Mouse (Mus musculus): ENCODE data around the gene Chrna5. TPM values are rescaled to one million over a fixed set of nuclear protein-coding genes. Genes with fewer than 3 reads are reported as not detected.

The Chrna5 gene
- polyA plus RNA-seq, 1 experiment from 2014 or later: 0.97 TPM

DNA sequence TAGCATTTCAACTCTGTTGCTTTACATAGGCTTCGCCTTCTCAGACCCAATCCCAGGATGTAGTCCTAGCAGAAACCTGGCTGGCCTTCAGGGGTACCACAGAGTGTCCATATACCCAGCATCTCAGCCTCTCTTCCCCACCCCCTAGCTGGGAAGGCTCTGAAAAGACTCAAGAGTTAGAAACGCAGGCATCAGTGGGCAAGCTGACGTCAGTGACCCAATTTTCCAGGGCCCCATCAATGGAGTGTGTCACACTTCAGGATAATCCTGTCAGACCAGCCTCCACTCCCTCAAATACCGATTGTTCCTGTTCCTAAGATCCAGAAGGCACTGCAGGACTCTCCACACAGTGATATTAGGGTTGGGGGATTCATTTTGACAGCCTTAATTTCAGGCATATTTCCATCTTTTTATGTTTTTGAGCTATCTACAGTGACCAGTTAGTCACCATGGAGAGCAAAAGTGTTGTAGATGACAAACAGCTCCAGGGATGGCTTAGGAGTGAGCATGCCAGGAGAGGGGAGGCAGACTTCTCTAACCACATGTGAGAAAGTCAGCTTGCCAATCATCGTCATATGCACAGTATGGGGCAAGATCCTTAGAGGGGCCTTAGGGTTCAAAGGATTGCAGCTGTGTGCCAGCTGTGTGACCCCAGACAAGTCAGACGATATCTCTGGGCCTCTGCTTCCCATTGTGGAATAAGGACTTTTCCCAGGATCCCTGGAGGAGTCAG lies 50.9 kb downstream of the Chrna5 start:
- 62% methylated on average over 6 of the region's 6 CpGs for WGBS
- DNase-seq (ENCODE audit: low spot score) (no peak), ATAC-seq (replicated peaks; ENCODE audit: low FRiP score, low read depth) (no peak)
- no peak for TF ChIP-seq CTCF (IDR thresholded peaks at IDR 0.05; ENCODE audit: low read depth)
- Histone ChIP-seq H3K27ac (no peak overlapping the region), H3K9me3 (replicated peaks; ENCODE audit: low read length) (no peaks in the 10 kb centered on the region), H3K4me3 (replicated peaks; ENCODE audit: low read depth, low read length) (no peak overlapping the region), H3K9ac (ENCODE audit: low read depth, low read length) (no peak overlapping the region), H3K4me2 (ENCODE audit: low read length) (no peak overlapping the region), H3K4me1 (replicated peaks; ENCODE audit: insufficient read depth, low read length) (no peaks in the 10 kb centered on the region), H3K36me3 (ENCODE audit: insufficient read depth, low read length) (no peaks in the 10 kb centered on the region), H3K27me3 (ENCODE audit: insufficient read depth, low read length) (peaks cover 8% of the 10 kb centered on the region; the same call in 1 of the 2 replicates)

DNA sequence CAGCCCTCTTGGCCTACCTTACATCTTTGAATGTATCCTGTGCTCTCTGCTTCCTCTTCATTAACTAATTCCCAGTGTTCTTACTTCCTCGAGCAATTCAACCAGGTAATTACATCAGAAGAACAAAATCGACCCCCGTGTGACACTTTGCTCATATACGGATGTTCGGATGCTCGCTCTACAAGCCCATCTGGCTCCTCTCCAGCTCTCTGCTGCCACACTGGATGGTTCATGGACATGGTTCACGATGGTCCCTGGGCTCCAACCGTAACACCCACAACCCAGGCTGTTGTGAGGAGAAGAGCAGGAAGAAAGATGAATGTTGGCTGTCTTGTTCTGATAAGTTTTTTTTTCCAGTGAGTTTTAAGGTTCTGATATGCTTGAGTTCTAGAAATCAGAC lies 58.3 kb downstream of the Chrna5 start:
- no peaks in the 10 kb centered on the region for H3K4me1 ChIP-seq (replicated peaks; ENCODE audit: insufficient read depth, low read length)
- ATAC-seq (replicated peaks; ENCODE audit: low FRiP score, low read depth) (no peak), DNase-seq (ENCODE audit: low spot score) (no peak)
- 69% methylated on average over 8 of the region's 8 CpGs for WGBS
- no peaks in the 10 kb centered on the region for H3K9me3 ChIP-seq (replicated peaks; ENCODE audit: low read length)
- H3K36me3 ChIP-seq (ENCODE audit: insufficient read depth, low read length): no peaks in the 10 kb centered on the region
- H3K27me3 ChIP-seq (ENCODE audit: insufficient read depth, low read length): no peaks in the 10 kb centered on the region
- no peak overlapping the region for H3K4me2 ChIP-seq (ENCODE audit: low read length)
- H3K4me3 ChIP-seq (replicated peaks; ENCODE audit: low read depth, low read length): no peak overlapping the region
- H3K27ac ChIP-seq: no peak overlapping the region
- no peak for TF ChIP-seq CTCF (IDR thresholded peaks at IDR 0.05; ENCODE audit: low read depth)
- H3K9ac ChIP-seq (ENCODE audit: low read depth, low read length): no peak overlapping the region

DNA sequence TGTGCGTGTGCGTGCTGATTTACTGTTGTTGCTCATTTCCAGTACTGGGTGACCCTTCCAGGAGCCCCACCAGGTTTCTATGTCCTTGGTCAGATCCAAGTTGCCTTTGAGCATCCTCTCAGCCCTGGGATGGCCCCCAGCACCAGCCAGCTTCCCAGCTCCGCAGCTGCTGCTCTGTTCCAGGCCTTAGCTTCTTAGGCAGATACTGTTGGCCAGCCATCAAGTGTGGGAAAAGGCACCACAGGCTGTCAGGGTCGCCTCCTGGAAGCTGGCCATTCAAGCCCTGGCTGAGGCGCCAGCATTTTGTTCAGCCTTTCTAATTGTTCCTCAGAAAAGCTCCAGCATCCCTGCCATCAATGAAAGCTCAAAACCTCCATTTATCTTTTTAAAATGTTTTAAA lies 59.3 kb downstream of the Chrna5 start:
- H3K9me3 ChIP-seq (replicated peaks; ENCODE audit: low read length): no peaks in the 10 kb centered on the region
- H3K4me1 ChIP-seq (replicated peaks; ENCODE audit: insufficient read depth, low read length): no peaks in the 10 kb centered on the region; the same call in 1 of the 2 replicates
- no peak for ATAC-seq (replicated peaks; ENCODE audit: low FRiP score, low read depth)
- no peaks in the 10 kb centered on the region for H3K27me3 ChIP-seq (ENCODE audit: insufficient read depth, low read length)
- DNase-seq (ENCODE audit: low spot score): no peak
- H3K27ac ChIP-seq: no peak overlapping the region
- H3K36me3 ChIP-seq (ENCODE audit: insufficient read depth, low read length): no peaks in the 10 kb centered on the region
- no peak overlapping the region for H3K4me2 ChIP-seq (ENCODE audit: low read length)
- no peak for TF ChIP-seq CTCF (IDR thresholded peaks at IDR 0.05; ENCODE audit: low read depth)
- no peak overlapping the region for H3K9ac ChIP-seq (ENCODE audit: low read depth, low read length)
- H3K4me3 ChIP-seq (replicated peaks; ENCODE audit: low read depth, low read length): no peak overlapping the region
- 70% methylated on average over 5 of the region's 5 CpGs for WGBS

DNA sequence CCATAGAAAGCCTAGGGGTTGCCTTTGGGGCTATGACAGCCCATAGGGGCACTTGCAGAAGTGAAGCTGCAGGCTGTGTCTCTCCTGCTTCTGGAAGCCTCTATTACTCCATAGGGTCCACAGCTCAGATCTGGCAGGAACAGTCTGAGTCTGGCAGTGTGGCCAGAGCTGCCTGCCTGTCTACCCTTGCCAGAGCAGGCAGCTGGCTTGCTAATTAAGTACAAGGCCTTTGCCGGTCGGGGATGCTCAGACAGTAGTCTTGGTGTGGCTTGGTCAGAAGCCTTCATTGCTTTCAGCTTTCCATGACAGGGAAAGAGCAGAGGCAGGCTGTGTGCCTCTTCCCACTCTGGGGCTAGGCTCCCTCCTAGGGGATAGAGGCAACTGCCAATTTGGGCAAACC lies 60.7 kb downstream of the Chrna5 start:
- WGBS: 49% methylated on average over 2 of the region's 2 CpGs
- Histone ChIP-seq H3K4me3 (replicated peaks; ENCODE audit: low read depth, low read length) (no peak overlapping the region), H3K27ac (no peak overlapping the region), H3K27me3 (ENCODE audit: insufficient read depth, low read length) (no peaks in the 10 kb centered on the region), H3K36me3 (ENCODE audit: insufficient read depth, low read length) (no peaks in the 10 kb centered on the region), H3K9me3 (replicated peaks; ENCODE audit: low read length) (no peaks in the 10 kb centered on the region), H3K4me1 (replicated peaks; ENCODE audit: insufficient read depth, low read length) (no peaks in the 10 kb centered on the region; the same call in 1 of the 2 replicates), H3K4me2 (ENCODE audit: low read length) (no peak overlapping the region), H3K9ac (ENCODE audit: low read depth, low read length) (no peak overlapping the region)
- ATAC-seq (replicated peaks; ENCODE audit: low FRiP score, low read depth): no peak
- DNase-seq (ENCODE audit: low spot score): no peak
- TF ChIP-seq CTCF (IDR thresholded peaks at IDR 0.05; ENCODE audit: low read depth): no peak

DNA sequence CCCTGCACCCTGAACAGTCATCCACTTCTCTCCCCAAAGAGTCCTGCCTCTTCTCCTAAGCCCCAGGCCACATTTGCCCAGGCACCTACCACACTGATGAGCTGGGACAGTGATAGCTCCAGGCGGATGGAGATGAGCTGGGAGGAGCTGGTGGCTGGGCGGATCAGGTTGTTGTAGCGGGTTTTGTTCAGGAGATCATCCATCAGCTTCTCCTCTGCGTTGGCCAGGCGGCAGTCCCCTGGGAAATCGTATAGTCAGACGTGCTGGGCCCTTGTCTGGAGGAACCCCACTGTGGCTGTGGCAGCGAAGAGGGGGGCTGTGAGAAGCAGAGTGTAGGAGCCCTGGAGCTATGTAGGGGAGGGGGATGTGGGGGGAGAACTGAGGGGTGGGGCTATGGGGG lies 63.0 kb downstream of the Chrna5 start:
- Histone ChIP-seq H3K4me2 (ENCODE audit: low read length) (no peak overlapping the region), H3K9me3 (replicated peaks; ENCODE audit: low read length) (no peaks in the 10 kb centered on the region), H3K4me3 (replicated peaks; ENCODE audit: low read depth, low read length) (no peak overlapping the region), H3K27ac (no peak overlapping the region), H3K9ac (ENCODE audit: low read depth, low read length) (no peak overlapping the region), H3K4me1 (replicated peaks; ENCODE audit: insufficient read depth, low read length) (no peaks in the 10 kb centered on the region; the same call in 1 of the 2 replicates), H3K27me3 (ENCODE audit: insufficient read depth, low read length) (no peaks in the 10 kb centered on the region), H3K36me3 (ENCODE audit: insufficient read depth, low read length) (no peaks in the 10 kb centered on the region)
- WGBS: 18% methylated on average over 8 of the region's 8 CpGs
- ATAC-seq (replicated peaks; ENCODE audit: low FRiP score, low read depth) (no peak), DNase-seq (ENCODE audit: low spot score) (no peak)
- no peak for TF ChIP-seq CTCF (IDR thresholded peaks at IDR 0.05; ENCODE audit: low read depth)

DNA sequence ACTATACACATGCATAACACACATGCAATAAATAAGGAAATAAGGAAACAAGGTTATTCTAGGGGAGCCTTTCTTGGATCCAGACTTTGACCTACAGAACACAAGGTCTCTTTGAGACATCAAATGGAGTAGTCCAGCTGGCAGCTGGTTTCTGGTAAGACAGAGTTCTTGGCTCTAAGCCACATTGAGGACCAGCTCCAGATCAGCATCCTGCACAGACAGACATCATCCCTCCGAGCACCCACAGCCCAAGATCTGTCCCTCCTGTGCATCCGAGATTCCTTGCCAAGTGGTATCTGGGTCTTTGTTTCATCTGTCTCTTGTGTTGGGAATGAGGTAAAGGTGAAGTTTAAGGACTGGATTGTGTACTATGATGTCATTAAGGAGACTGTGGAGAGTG lies 64.3 kb downstream of the Chrna5 start:
- WGBS: 75% methylated on average over 2 of the region's 2 CpGs
- no peak for ATAC-seq (replicated peaks; ENCODE audit: low FRiP score, low read depth)
- no peaks in the 10 kb centered on the region for H3K36me3 ChIP-seq (ENCODE audit: insufficient read depth, low read length)
- H3K4me1 ChIP-seq (replicated peaks; ENCODE audit: insufficient read depth, low read length): no peaks in the 10 kb centered on the region; the same call in 1 of the 2 replicates
- no peak for DNase-seq (ENCODE audit: low spot score)
- no peak for TF ChIP-seq CTCF (IDR thresholded peaks at IDR 0.05; ENCODE audit: low read depth)
- no peaks in the 10 kb centered on the region for H3K9me3 ChIP-seq (replicated peaks; ENCODE audit: low read length)
- no peak overlapping the region for H3K4me3 ChIP-seq (replicated peaks; ENCODE audit: low read depth, low read length)
- no peaks in the 10 kb centered on the region for H3K27me3 ChIP-seq (ENCODE audit: insufficient read depth, low read length)
- no peak overlapping the region for H3K4me2 ChIP-seq (ENCODE audit: low read length)
- no peak overlapping the region for H3K27ac ChIP-seq
- no peak overlapping the region for H3K9ac ChIP-seq (ENCODE audit: low read depth, low read length)
